Mouse (Mus musculus) adrenal gland, postnatal 14 days (tissue): ENCODE measurements around the gene Bcl6b. TPM values are rescaled to one million over a fixed set of nuclear protein-coding genes. Genes with fewer than 3 reads are reported as not detected.

Experiments used
- DNase-seq: peaks from one replicate; pipeline ENCODE4 v3.0.0; 2021; ENCODE audit warnings: mixed read lengths
- total RNA-seq: library from RNA; stranded (reverse); gene quantifications from 2 replicates; pipeline ENCODE4 v1.2.3, GENCODE M21; 2021

The Bcl6b gene
- total RNA-seq, 1 experiment from 2014 or later: 28.1 TPM

GRCm38 (mm10) chr11:70233016-70233415 lies 3.4 kb upstream of the Bcl6b start:
- DNase-seq: no peak

GRCm38 (mm10) chr11:70232546-70232945 lies 2.9 kb upstream of the Bcl6b start:
- peak; percentile 75 for DNase-seq

GRCm38 (mm10) chr11:70230239-70230727 lies 685 bp upstream of the Bcl6b start:
- DNase-seq: peak; percentile 91

- DNase-seq: peak; percentile 92
These were observed 770 bp downstream of the Bcl6b start for GRCm38 (mm10) chr11:70228828-70229227.

- DNase-seq: no peak
These were observed 1.8 kb downstream of the Bcl6b start for GRCm38 (mm10) chr11:70227661-70228245.

GRCm38 (mm10) chr11:70227126-70227525 lies 2.5 kb downstream of the Bcl6b start:
- no peak for DNase-seq

GRCm38 (mm10) chr11:70226602-70226890 lies 3.1 kb downstream of the Bcl6b start:
- no peak for DNase-seq

GRCm38 (mm10) chr11:70225798-70226601 lies 3.6 kb downstream of the Bcl6b start:
- no peak for DNase-seq

GRCm38 (mm10) chr11:70223724-70224123 lies 5.9 kb downstream of the Bcl6b start:
- peak; percentile 54 for DNase-seq

GRCm38 (mm10) chr11:70221603-70222500 lies 7.7 kb downstream of the Bcl6b start:
- DNase-seq: peak; percentile 39

- peak; percentile 97 for DNase-seq
These were observed 8.6 kb downstream of the Bcl6b start, which contains the start of gene Slc16a13 for GRCm38 (mm10) chr11:70220731-70221602. Gene Slc16a13 (minus strand): TSS chr11:70221064.

- DNase-seq: no peak
These were observed 9.3 kb downstream of the Bcl6b start for GRCm38 (mm10) chr11:70220323-70220722.

- no peak for DNase-seq
These were observed 9.7 kb downstream of the Bcl6b start for GRCm38 (mm10) chr11:70219873-70220272.

GRCm38 (mm10) chr11:70218741-70219470 lies 10.7 kb downstream of the Bcl6b start:
- peak; percentile 54 for DNase-seq

GRCm38 (mm10) chr11:70218039-70218438 lies 11.6 kb downstream of the Bcl6b start:
- DNase-seq: no peak

- no peak for DNase-seq
These were observed 13.5 kb downstream of the Bcl6b start for GRCm38 (mm10) chr11:70216103-70216502.

GRCm38 (mm10) chr11:70215301-70215700 lies 14.3 kb downstream of the Bcl6b start:
- DNase-seq: peak; percentile 19

- DNase-seq: no peak
These were observed 14.8 kb downstream of the Bcl6b start for GRCm38 (mm10) chr11:70214856-70215209.

- DNase-seq: peak; percentile 59
These were observed 15.3 kb downstream of the Bcl6b start for GRCm38 (mm10) chr11:70214191-70214855.

- no peak for DNase-seq
These were observed 15.9 kb downstream of the Bcl6b start for GRCm38 (mm10) chr11:70213736-70214135.
